Mouse (Mus musculus) monocyte, adult 59 days (primary cell): ENCODE measurements around the gene Ppm1b. TPM values are rescaled to one million over a fixed set of nuclear protein-coding genes. Genes with fewer than 3 reads are reported as not detected.

Source experiments
- total RNA-seq, 2 experiments: library from RNA; stranded (reverse); gene quantifications; one replicate each; pipeline ENCODE4 v1.2.4; 2023

Gene Ppm1b
- total RNA-seq = 10 to 100 TPM; 44.8 to 55.1 TPM

DNA sequence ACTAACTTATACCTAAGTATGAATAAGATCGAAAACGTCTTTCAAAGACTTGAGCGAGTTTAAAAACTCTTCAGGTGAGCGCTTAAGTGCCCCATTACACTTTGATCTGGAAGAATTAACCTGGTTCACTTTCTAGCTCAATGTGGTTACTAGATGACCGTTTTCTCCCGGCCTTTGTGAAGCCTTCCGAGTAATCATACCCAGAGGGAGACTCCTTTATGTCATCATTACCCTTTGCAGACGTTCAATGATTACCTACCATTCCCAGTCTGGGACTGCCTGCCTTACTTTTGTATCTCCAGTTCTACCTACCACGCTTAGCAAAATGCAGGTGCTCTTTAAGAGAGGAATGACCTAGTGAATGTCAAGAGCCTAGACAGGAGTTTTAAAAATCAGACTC is at the start of gene Ppm1b:
TSS of gene Ppm1b (plus strand) at position 301 of the 400 bp plus-strand sequence.

DNA sequence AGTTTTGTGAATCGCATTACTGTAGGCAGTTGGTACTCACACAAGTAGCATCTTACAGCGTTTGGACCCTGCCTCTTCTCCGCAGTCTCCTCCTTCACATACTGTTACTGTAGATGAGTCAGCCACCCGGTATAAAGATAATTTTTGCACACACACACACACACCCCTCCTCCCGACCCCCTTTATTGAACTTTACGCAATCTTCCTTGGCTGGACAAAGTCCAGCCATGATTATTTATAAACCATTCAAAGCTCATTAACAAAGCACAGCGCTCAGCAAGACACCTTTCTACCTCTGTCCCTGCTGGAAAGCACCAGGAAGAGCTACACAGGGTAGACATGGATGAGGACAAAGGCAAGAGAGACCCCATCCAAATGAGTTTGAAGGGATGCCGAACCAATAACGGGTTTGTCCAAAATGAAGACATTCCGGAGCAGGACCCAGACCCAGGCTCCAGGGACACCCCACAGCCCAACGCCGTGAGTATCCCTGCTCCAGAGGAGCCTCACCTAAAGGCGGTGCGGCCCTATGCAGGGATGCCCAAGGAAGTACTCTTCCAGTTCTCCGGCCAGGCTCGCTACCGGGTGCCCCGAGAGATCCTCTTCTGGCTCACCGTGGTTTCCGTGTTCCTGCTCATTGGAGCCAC is 71.7 kb downstream of the Ppm1b start, which contains the start of gene Slc3a1:
TSS of gene Slc3a1 (plus strand) at position 284 of the 647 bp plus-strand sequence.

Other genes with a start within 250 kb of the Ppm1b start
- 10 to 100 TPM; 21.1 to 27.5 TPM for gene Lrpprc, start 166.0 kb upstream of the Ppm1b start, total RNA-seq
- gene Slc3a1, start 71.6 kb downstream of the Ppm1b start, total RNA-seq = not detected
- gene Prepl, start 133.5 kb downstream of the Ppm1b start, total RNA-seq = 10 to 100 TPM; 15.3 to 15.8 TPM
- 10 to 100 TPM; 10.0 to 15.2 TPM for gene Camkmt, start 133.8 kb downstream of the Ppm1b start, total RNA-seq